Mouse (Mus musculus): ENCODE results near the gene Vamp2.

DNA sequence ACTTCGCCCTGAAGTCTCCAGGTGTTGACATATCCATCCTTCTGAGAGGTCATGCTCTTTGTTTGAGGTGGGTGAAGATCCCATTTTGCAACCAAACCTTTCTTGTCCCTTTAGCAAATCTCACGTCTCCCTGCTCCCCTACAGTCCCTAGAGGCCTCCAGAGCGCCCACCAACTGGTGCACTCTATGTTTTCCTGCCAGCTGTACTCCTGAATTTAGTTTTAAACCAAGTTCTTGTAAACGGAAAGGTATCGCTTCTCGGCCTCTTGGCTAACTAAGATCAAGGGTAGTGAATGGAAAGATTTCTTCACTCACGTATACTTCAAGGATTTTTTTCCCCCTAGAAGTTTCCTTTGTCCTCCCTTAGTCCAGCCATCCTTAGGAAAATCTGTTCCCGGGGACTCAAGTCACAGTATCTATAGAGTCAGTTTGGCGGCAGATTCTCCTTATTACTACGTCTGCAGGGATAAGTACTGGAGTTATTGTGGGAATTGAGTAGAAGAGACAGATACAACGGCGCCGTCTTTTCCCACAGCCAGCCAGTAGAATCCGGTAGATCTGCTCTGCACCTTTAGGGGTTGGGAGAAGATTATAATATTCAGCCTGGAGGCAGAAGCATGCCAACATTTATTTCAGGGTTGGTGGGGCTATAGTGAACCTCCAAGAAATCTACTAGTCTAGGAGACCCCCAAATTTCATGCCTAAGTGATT lies 31.3 kb downstream of the Vamp2 start:
- TF ChIP-seq CTCF (IDR thresholded peaks at IDR 0.05; ENCODE audit: low read depth) (no peak), EP300 (IDR thresholded peaks at IDR 0.05; ENCODE audit: low read depth) (no peak)
